Mouse (Mus musculus) embryo, embryonic 10.5 days (tissue): ENCODE results near the gene Cenpf.
A peak's percentile ranks its signal among the peaks of the same experiment; 100 is the strongest.

Source experiments
- DNase-seq: peaks from one replicate; pipeline ENCODE4 v3.0.0-alpha.2; 2015; ENCODE audit warnings: low spot score

Cenpf gene

GRCm38 (mm10) chr1:189630026-189630425 lies 57.9 kb downstream of the Cenpf start:
- no peak for DNase-seq

GRCm38 (mm10) chr1:189627976-189628768 lies 59.7 kb downstream of the Cenpf start:
- DNase-seq: peak; percentile 91

DNA sequence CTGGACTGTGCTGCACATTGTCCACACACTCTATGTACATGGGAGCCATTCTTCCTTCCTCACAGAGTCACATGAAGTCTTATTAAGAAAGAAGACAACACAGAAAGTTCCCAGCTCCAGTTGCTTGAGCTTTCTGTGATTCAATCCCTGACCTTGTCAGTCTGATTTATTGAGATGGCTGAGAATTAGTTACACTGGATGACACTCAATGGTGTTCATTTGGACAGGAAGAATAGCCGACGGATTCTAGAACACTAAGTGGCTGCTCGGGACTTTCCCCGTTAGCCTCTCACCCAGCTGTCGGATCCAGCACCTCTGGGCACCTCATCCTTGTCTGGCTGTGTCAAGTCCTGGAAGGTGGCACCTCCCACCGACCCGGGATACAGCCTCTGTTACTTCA lies 63.1 kb downstream of the Cenpf start:
- DNase-seq: peak; percentile 33

DNA sequence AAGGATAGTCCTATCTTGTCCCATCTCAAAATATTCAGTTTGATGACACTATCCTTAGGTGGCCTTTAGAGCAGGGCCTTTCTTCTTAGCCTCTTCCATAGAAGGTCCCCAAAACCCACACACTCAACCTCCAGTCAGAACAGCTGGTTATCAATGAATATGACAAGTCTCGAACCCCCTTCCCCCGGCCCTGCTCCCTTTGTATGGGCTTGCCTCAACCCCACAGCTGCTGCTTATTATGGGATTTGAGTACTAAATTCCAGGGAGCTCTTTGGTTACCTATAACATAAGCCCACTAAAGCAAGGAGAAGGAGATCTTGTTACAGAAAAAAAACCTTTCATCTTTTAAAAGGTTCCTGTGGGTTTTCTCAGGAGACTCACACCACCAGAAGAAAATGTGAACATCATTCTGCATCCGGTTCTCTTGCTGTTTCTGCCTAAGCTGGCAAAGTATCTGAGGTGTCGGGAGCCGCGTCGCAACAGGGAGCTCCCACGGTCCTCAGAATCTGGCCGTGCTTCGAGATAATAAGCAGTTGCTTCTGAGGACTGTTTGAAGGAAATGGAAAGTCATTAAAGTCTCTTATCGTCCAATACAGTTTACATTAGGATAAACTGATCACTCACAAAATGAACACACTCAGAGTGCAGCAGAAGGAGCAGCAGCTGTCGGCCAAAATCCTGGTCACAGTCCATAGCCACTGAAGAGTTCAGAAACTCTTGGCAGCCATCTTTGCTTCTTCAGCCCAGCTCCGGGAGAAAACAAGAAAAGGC lies 68.7 kb downstream of the Cenpf start:
- no peak for DNase-seq

DNA sequence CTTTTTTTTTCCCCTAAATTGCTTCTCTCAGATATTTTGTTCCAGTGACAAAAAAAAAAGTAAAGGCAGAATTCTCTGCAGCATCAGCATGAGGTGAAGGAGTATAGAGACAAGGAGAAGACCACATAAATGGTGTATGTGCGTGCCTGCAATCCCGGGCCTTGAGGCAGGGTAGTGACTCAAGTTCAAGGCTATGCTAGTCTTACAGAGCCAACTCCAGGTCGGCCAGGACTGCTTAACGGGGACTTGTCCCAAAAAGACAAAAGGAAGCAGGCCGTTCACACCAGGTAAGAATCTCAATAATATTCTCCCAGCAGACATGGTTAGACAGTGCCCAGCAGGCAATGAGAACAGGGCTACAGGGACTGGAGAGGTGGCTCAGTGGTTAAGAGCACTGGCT lies 70.5 kb downstream of the Cenpf start:
- no peak for DNase-seq

DNA sequence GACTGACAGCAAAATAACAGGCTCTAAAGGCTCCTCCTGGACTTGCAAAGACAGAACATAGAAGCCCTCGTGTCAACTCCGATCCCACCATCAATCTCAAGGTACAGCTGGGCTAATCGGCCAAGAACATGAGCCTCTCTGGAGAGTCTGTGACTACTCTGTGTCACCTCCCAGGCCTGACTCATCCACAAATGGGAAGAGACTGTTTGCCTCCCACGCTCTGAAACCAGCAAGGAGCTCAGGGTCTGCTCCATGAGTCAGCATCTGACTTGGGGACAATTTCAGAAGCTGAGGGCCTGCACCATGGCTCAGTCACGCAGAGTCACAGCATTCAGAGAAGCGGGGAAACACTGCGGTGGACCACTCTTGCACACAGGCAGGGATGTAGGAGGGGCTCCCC lies 72.6 kb downstream of the Cenpf start:
- no peak for DNase-seq

DNA sequence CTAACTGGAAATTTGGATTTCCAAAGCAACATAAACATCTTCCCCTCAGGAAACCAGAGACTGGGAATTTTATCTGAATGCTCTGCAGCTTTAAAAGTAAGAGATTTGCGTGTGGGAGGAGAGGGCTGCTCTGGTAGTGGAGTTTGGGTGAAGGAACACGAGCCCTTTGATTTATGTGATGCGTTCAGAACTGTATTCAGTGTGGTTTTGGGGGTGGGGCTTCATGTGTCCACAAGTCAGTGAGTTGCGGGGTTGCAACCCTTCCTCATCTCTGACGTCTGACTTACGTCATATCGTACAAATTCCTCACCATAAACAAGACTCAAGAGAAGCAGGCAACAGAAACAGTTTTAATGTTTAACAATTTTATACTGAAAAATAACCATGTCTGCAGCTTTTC lies 74.8 kb downstream of the Cenpf start:
- no peak for DNase-seq

- peak; percentile 34 for DNase-seq
These were observed 76.1 kb downstream of the Cenpf start for GRCm38 (mm10) chr1:189611775-189612174.

- no peak for DNase-seq
These were observed 79.2 kb downstream of the Cenpf start for GRCm38 (mm10) chr1:189608640-189609039.

DNA sequence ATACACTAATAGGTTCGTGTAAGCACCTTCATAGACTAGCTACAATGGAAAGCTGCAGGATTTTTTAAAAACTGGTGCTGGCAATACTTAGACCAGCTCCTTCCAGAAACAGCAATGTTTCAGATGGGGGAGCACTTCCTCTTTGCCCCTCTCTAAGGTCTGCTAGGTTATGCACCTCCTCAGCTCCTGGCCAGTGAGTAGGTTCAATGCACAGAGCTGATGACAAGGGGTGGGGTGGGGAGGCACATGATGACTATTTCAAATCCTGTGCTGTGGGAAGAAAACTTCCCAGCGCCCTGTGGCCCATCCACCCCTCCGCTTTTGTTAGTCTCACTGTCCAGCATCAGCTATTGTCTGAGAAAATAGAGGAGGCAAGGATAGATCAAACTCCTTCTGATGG lies 79.8 kb downstream of the Cenpf start:
- no peak for DNase-seq

GRCm38 (mm10) chr1:189605598-189606126 lies 82.2 kb downstream of the Cenpf start:
- DNase-seq: no peak

DNA sequence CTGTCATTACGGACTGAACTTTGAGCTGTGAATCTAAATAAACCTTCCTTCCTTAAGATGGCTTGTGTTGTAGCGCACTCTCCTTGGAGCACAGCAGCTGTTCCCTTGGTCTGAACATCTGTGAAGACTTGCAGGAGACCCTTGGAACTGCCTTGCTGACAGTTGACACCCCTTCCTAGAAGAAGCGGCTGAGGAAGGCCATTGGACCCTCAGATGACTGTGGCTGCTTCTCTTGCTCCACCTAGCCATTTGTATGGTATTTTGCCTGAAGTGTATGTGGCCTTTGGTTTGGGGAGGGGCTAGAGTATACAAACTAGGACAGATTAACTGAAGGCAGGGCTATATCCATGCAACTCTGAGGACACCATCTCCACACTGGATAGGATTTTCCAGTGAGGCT lies 90.8 kb downstream of the Cenpf start:
- DNase-seq: no peak
